Mouse (Mus musculus) cortical plate, adult 2 months (tissue): Measurements from ENCODE around the gene Ist1.

Source experiments
- CTCF ChIP-seq: fragments of 200-500 bp; IDR thresholded peaks from 2 replicates; pipeline ENCODE4 v1.5.1; 2011; ENCODE audit warnings: mild to moderate bottlenecking, control low read depth, low read length; ENCODE audit not compliant: insufficient read depth; ENCODE audit errors: extremely low read depth
- POLR2A ChIP-seq: fragments of 200-500 bp; IDR thresholded peaks from 2 replicates; pipeline ENCODE4 v1.6.1; 2011; ENCODE audit warnings: mild to moderate bottlenecking, low read length, control low read depth; ENCODE audit not compliant: insufficient read depth; ENCODE audit errors: extremely low read depth

DNA sequence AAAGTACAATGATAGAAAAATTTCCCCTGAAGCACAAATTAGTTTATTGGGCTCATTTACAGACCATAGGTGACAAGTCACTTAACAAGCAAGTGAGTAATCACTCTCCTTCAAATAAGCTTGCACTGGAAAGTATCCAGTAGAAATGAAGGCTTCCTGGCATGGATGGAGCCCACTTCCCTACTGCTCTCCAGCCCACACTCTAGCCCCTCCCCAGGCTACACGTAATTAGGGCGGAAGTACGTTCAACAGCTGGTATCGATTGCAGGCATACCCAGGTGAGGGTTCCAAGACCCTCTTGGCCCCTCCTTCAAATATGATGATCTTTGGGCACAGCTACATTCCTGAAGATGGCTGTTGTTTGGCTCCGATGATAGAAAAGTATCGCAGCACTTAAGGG, 1.1 kb upstream of the Ist1 start:
- TF ChIP-seq POLR2A = no peak
- TF ChIP-seq CTCF = no peak
